Mouse (Mus musculus) CH12.LX (cell line): ENCODE measurements around the gene Efna1. TPM values are rescaled to one million over a fixed set of nuclear protein-coding genes. Genes with fewer than 3 reads are reported as not detected.

ENCODE experiments used
- DNase-seq: peaks from one replicate; pipeline ENCODE4 v3.0.0-alpha.2; 2013; ENCODE audit errors: extremely low read depth
- H3K27ac ChIP-seq: 2 replicates; pipeline ENCODE4 v1.5.1; 2012; ENCODE audit warnings: low read depth, mild to moderate bottlenecking, control low read depth, moderate library complexity; ENCODE audit not compliant: insufficient read depth
- H3K27me3 ChIP-seq: replicated peaks from 2 replicates; pipeline ENCODE3; 2012; ENCODE audit warnings: inconsistent platforms
- H3K36me3 ChIP-seq, 2 experiments: replicated peaks in 1 of 2; 2 replicates each; pipeline versions ENCODE3 to v1.6.1; 2012; ENCODE audit warnings: inconsistent platforms in 1 of 2, low read length in 1 of 2, mild to moderate bottlenecking in 1 of 2, mixed read lengths in 1 of 2, moderate library complexity in 1 of 2; ENCODE audit not compliant: control insufficient read depth in 1 of 2, insufficient read depth in 1 of 2
- H3K4me1 ChIP-seq, 2 experiments: 2 replicates each; pipeline ENCODE4 v1.6.1; 2012; ENCODE audit warnings: inconsistent platforms in 1 of 2, moderate library complexity in 1 of 2; ENCODE audit not compliant: insufficient read depth in 2 of 2, control insufficient read depth in 1 of 2
- H3K4me2 ChIP-seq: 2 replicates; pipeline ENCODE4 v1.6.1; 2012; ENCODE audit warnings: low read depth, mild to moderate bottlenecking, control low read depth; ENCODE audit not compliant: poor library complexity, insufficient read depth, severe bottlenecking
- H3K4me3 ChIP-seq, 3 experiments: fragments of 150-350 bp in 1 of 3; sonication (generic) in 1 of 3; replicated peaks in 1 of 3; 2 replicates each; pipeline versions ENCODE3 to v1.5.1; 2011 to 2012; ENCODE audit warnings: low read depth in 2 of 3, low read length in 2 of 3, mild to moderate bottlenecking in 2 of 3, moderate library complexity in 2 of 3, control low read depth in 1 of 3, improper control_type of control experiment in 1 of 3, inconsistent platforms in 1 of 3, mixed read lengths in 1 of 3; ENCODE audit not compliant: poor library complexity in 1 of 3
- H3K79me2 ChIP-seq: replicated peaks from 2 replicates; pipeline ENCODE4 v1.6.1; 2012; ENCODE audit warnings: mild to moderate bottlenecking, moderate library complexity; ENCODE audit not compliant: control insufficient read depth, poor library complexity, insufficient read depth, severe bottlenecking; ENCODE audit errors: extremely low read depth
- H3K9ac ChIP-seq: 2 replicates; pipeline ENCODE4 v1.6.1; 2012; ENCODE audit warnings: low read depth, mild to moderate bottlenecking, control low read depth, moderate library complexity; ENCODE audit not compliant: insufficient read depth
- H3K9me3 ChIP-seq: replicated peaks from 2 replicates; pipeline ENCODE3; 2012; ENCODE audit warnings: low read length, inconsistent platforms, mixed read lengths
- BHLHE40 ChIP-seq: IDR thresholded peaks from 2 replicates; pipeline ENCODE4 v1.6.1; 2011; ENCODE audit warnings: mild to moderate bottlenecking, low read depth, low read length, improper control_type of control experiment
- CHD1 ChIP-seq: IDR thresholded peaks from 2 replicates; pipeline ENCODE4 v1.6.1; 2012; ENCODE audit warnings: low read depth, low read length, improper control_type of control experiment, inconsistent platforms
- CHD2 ChIP-seq: IDR thresholded peaks from 2 replicates; pipeline ENCODE4 v1.6.1; 2011; ENCODE audit warnings: low read length, improper control_type of control experiment
- E2F4 ChIP-seq: IDR thresholded peaks from 2 replicates; pipeline ENCODE4 v1.6.1; 2011; ENCODE audit warnings: low read depth, low read length, improper control_type of control experiment; ENCODE audit not compliant: insufficient replicate concordance
- EP300 ChIP-seq: IDR thresholded peaks from 2 replicates; pipeline ENCODE4 v1.6.1; 2011; ENCODE audit warnings: low read length, improper control_type of control experiment
- IRF4 ChIP-seq: IDR thresholded peaks from 2 replicates; pipeline ENCODE4 v1.6.1; 2014; ENCODE audit warnings: low read depth, mild to moderate bottlenecking, inconsistent platforms, low read length, improper control_type of control experiment
- JUN ChIP-seq: IDR thresholded peaks from 2 replicates; pipeline ENCODE4 v1.6.1; 2011; ENCODE audit warnings: low read depth, mild to moderate bottlenecking, low read length, improper control_type of control experiment, moderate library complexity; ENCODE audit not compliant: insufficient read depth
- KAT2A ChIP-seq: IDR thresholded peaks from 2 replicates; pipeline ENCODE4 v1.6.1; 2012; ENCODE audit warnings: low read length, improper control_type of control experiment, inconsistent platforms; ENCODE audit not compliant: insufficient replicate concordance
- MAX ChIP-seq: IDR thresholded peaks from 2 replicates; pipeline ENCODE4 v1.6.1; 2011; ENCODE audit warnings: low read length, improper control_type of control experiment
- MEF2A ChIP-seq: IDR thresholded peaks from 2 replicates; pipeline ENCODE4 v1.6.1; 2014; ENCODE audit warnings: low read depth, mild to moderate bottlenecking, inconsistent platforms, low read length, improper control_type of control experiment, borderline replicate concordance
- MXI1 ChIP-seq: IDR thresholded peaks from 2 replicates; pipeline ENCODE4 v1.6.1; 2011; ENCODE audit warnings: mild to moderate bottlenecking, low read depth, low read length, improper control_type of control experiment
- MYC ChIP-seq: IDR thresholded peaks from 2 replicates; pipeline ENCODE4 v1.6.1; 2011; ENCODE audit warnings: low read depth, mild to moderate bottlenecking, improper control_type of control experiment, low read length
- POLR2A ChIP-seq: IDR thresholded peaks from 2 replicates; pipeline ENCODE4 v1.6.1; 2011; ENCODE audit warnings: low read depth, mild to moderate bottlenecking, improper control_type of control experiment, low read length
- POLR2AphosphoS2 ChIP-seq: IDR thresholded peaks from 2 replicates; pipeline ENCODE4 v1.6.1; 2011; ENCODE audit warnings: low read depth, low read length, improper control_type of control experiment
- RAD21 ChIP-seq: IDR thresholded peaks from 2 replicates; pipeline ENCODE4 v1.6.1; 2011; ENCODE audit warnings: low read depth, mild to moderate bottlenecking, low read length, improper control_type of control experiment, moderate library complexity
- SIN3A ChIP-seq: IDR thresholded peaks from 2 replicates; pipeline ENCODE4 v1.6.1; 2012; ENCODE audit warnings: low read length, improper control_type of control experiment, inconsistent platforms
- TBP ChIP-seq: conservative IDR thresholded peaks from 2 replicates; pipeline ENCODE4 v1.6.1; 2011; ENCODE audit warnings: low read depth, low read length, improper control_type of control experiment
- ZMIZ1 ChIP-seq: IDR thresholded peaks from 2 replicates; pipeline ENCODE4 v1.6.1; 2012; ENCODE audit warnings: low read depth, mild to moderate bottlenecking, inconsistent platforms, low read length, improper control_type of control experiment
- dilution Hi-C: fragments of 300-500 bp; cut with MboI; formaldehyde crosslinking; loops from 2 replicates; pipeline ENCODE4 v1.14.3; 2020; ENCODE audit warnings: low sequenced_read_pairs; ENCODE audit not compliant: extremely low pct_unique_long_range_greater_than_20kb, extremely low pct_ligation_motif_present
- in situ Hi-C: fragments of 300-500 bp; cut with MboI; formaldehyde crosslinking; loops from 3 replicates; pipeline ENCODE4 v1.14.3; 2019; ENCODE audit warnings: low sequenced_read_pairs, low pct_ligation_motif_present, low pct_unique_long_range_greater_than_20kb, mixed read lengths
- polyA plus RNA-seq: library from polyadenylated mRNA; unstranded; fragments of >175 nt; gene quantifications from 2 replicates; pipeline ENCODE4 v1.2.1, GENCODE M21; 2012; ENCODE audit warnings: low read depth; ENCODE audit not compliant: insufficient read length
- total RNA-seq, 2 experiments: library from RNA; depleted of rRNA; stranded (reverse); fragments of 300-350 nt in 1 of 2; fragments of >200 nt in 1 of 2; gene quantifications; 2 replicates each; pipeline ENCODE4 v1.2.3; 2012 to 2014

The Efna1 gene
- total and polyA plus RNA-seq, 3 experiments = 0.70 to 0.93 (median 0.71) TPM

DNA sequence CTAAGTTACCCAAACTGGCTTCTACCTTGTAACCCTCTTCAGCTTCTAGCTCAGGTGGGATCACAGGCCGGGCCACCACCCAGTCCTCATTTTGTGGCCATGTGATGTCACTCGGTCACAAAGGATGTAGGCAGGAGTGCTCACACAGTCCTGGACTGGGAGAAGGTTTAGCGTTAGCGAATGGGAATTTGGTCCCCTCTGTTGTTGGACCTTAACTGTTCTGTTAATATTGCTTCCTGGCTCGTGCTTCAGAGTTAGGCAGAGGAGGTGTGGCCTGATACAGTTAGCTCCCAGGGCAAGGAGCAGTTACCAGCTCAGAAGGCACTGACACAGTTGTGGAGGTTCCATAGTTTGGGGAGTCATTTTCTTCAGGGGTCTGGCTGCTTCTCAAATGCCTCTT is 13.3 kb upstream of the Efna1 start:
- no peak overlapping the region for H3K27ac ChIP-seq
- in situ Hi-C loops = no loop called here
- H3K27me3 ChIP-seq = no peaks in the 10 kb centered on the region
- H3K4me1 ChIP-seq = peaks cover 7 to 34% of the 10 kb centered on the region in 2 experiments
- no peak overlapping the region for H3K4me2 ChIP-seq
- H3K9me3 ChIP-seq = no peaks in the 10 kb centered on the region
- H3K9ac ChIP-seq = no peak overlapping the region
- dilution Hi-C loops = no loop called here
- H3K4me3 ChIP-seq = no peak overlapping the region
- H3K36me3 ChIP-seq = no peaks in the 10 kb centered on the region
- TF ChIP-seq POLR2AphosphoS2 (no peak), KAT2A (no peak), POLR2A (no peak), CHD2 (no peak), CHD1 (no peak), MEF2A (no peak), RAD21 (no peak), MYC (no peak), ZMIZ1 (no peak), JUN (no peak), MAX (no peak), IRF4 (no peak), BHLHE40 (no peak)
- no peak for DNase-seq
- H3K79me2 ChIP-seq = no peaks in the 10 kb centered on the region

DNA sequence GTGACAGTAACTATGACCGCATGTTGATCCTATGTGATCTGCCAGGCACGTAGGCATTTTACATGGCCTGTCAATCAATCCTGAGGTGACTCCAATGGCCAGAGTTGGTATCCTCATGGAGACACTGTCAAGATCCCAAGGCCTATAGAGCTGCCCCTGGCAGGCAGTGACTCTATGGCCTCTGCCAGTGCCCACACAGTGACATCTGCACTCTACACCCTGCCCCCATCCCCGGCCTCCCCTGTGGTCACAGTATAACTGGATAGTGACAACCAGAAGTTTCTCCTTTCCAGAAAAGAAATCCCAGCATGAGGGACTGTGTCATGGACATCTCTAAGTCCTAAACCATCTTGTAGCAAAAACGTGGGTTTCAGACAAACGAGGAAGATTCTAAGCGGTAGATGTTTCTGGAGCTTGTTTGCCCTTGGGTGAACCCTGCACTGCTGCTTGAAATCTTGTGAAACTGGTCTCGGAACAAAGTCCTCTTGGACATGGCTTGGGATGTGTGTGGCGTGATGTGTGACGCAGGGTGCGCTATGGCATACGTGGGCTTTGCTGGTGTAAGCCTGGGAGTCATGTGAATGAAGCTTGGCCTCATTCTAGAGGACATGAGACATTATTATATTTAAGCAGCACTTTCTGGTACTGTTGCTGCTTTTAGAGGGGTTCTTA is 12.4 kb upstream of the Efna1 start:
- H3K27me3 ChIP-seq = no peaks in the 10 kb centered on the region
- no peak overlapping the region for H3K9ac ChIP-seq

More for the DNA sequence above, 12.4 kb upstream of the Efna1 start:
- Histone ChIP-seq H3K4me1 (peaks cover 10 to 42% of the 10 kb centered on the region in 2 experiments), H3K27ac (no peak overlapping the region), H3K4me2 (no peak overlapping the region), H3K9me3 (no peaks in the 10 kb centered on the region), H3K79me2 (no peaks in the 10 kb centered on the region), H3K4me3 (no peak overlapping the region), H3K36me3 (no peaks in the 10 kb centered on the region)
- dilution Hi-C loops = no loop called here
- in situ Hi-C loops = no loop called here
- DNase-seq = no peak
- no peak for TF ChIP-seq MXI1
- no peak for TF ChIP-seq SIN3A
- no peak for TF ChIP-seq E2F4
- no peak for TF ChIP-seq TBP
- TF ChIP-seq BHLHE40 = no peak
- TF ChIP-seq EP300 = no peak
